Mouse (Mus musculus) lung, embryonic 14.5 days (tissue): ENCODE measurements around the gene Tpbgl. TPM values are rescaled to one million over a fixed set of nuclear protein-coding genes. Genes with fewer than 3 reads are reported as not detected.
A peak's percentile ranks its signal among the peaks of the same experiment; 100 is the strongest.

ENCODE experiments used
- ATAC-seq: fragments of 200-750 bp; cut with Nextera tagmentation; 2 replicates; pipeline ENCODE4 v1.8.0; 2017; ENCODE audit warnings: mild to moderate bottlenecking, moderate TSS enrichment, moderate library complexity; ENCODE audit not compliant: insufficient read depth
- DNase-seq: peaks from one replicate; pipeline ENCODE4 v3.0.0-alpha.2; 2015
- H3K27ac ChIP-seq: fragments of 300-500 bp; sonication (generic); 2 replicates; pipeline ENCODE4 v1.5.1; 2014; ENCODE audit warnings: low read depth, mild to moderate bottlenecking, moderate library complexity
- H3K27me3 ChIP-seq: fragments of 300-500 bp; sonication (generic); 2 replicates; pipeline ENCODE4 v1.6.1; 2014; ENCODE audit warnings: low read length, control low read depth; ENCODE audit not compliant: insufficient read depth
- H3K36me3 ChIP-seq: fragments of 300-500 bp; sonication (generic); 2 replicates; pipeline ENCODE4 v1.6.1; 2014; ENCODE audit warnings: control low read depth; ENCODE audit not compliant: insufficient read depth
- H3K4me1 ChIP-seq: fragments of 300-500 bp; sonication (generic); 2 replicates; pipeline ENCODE4 v1.6.1; 2014; ENCODE audit warnings: antibody characterized with exemption, control low read depth; ENCODE audit not compliant: insufficient read depth
- H3K4me2 ChIP-seq: fragments of 300-500 bp; sonication (generic); 2 replicates; pipeline ENCODE4 v1.6.1; 2014; ENCODE audit warnings: mild to moderate bottlenecking
- H3K4me3 ChIP-seq: fragments of 300-500 bp; sonication (generic); 2 replicates; pipeline ENCODE4 v1.5.1; 2014; ENCODE audit warnings: low read depth, low read length
- H3K9ac ChIP-seq: fragments of 300-500 bp; sonication (generic); 2 replicates; pipeline ENCODE4 v1.6.1; 2014
- H3K9me3 ChIP-seq: fragments of 300-500 bp; sonication (generic); 2 replicates; pipeline ENCODE4 v1.6.1; 2016; ENCODE audit warnings: low read depth, low read length, control low read depth
- CTCF ChIP-seq: IDR thresholded peaks from 2 replicates; pipeline ENCODE4 v1.5.1; 2016; ENCODE audit warnings: antibody characterized with exemption, low read depth
- WGBS: fragments of 180-500 bp; shearing (Covaris S2); extraction: QIAGEN DNeasy Blood & Tissue Kit; methylation state at CpG from one replicate; pipeline ENCODE4 v1.1.7; 2014; 5-methylcytosine and 5-hydroxymethylcytosine counted together
- polyA plus RNA-seq: library from polyadenylated mRNA; unstranded; fragments of >200 nt; fragmentation: Nextera tagmentation; extraction: Ambion mirVana; gene quantifications from 2 replicates; pipeline ENCODE4 v1.2.1, GENCODE M21; 2014

Tpbgl gene
- polyA plus RNA-seq, 1 experiment from 2014 or later: 1.2 TPM

DNA sequence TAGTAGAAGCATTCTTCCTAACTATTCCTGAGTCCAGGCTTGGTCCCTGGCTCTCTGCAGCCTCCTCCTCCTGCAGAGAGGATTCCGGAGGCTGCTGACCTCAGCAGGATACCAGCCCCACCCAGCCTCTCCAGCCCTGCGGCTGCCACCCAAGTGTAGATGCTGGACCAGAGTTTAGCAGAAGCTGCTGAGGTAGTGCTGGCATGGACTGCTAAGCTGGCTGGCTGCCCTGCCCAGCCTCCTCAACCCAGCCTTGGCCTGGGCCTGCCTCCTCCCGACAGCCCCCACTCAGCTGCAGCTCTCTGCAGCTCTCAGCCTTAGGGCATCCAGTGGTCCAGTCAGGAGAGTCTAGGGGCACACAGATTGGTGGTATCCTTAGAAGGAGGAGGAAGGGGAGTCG lies 14.3 kb upstream of the Tpbgl start:
- no peak overlapping the region for H3K4me2 ChIP-seq
- TF ChIP-seq CTCF: no peak
- H3K4me1 ChIP-seq: no peaks in the 10 kb centered on the region
- H3K27ac ChIP-seq: no peak overlapping the region
- 39% methylated on average over 4 of the region's 4 CpGs for WGBS
- peak; percentile 44; the same call in 1 of the 2 replicates for ATAC-seq
- H3K9me3 ChIP-seq: no peaks in the 10 kb centered on the region
- H3K9ac ChIP-seq: no peak overlapping the region
- DNase-seq: peak; percentile 16
- H3K36me3 ChIP-seq: no peaks in the 10 kb centered on the region
- no peaks in the 10 kb centered on the region for H3K27me3 ChIP-seq
- no peak overlapping the region for H3K4me3 ChIP-seq

DNA sequence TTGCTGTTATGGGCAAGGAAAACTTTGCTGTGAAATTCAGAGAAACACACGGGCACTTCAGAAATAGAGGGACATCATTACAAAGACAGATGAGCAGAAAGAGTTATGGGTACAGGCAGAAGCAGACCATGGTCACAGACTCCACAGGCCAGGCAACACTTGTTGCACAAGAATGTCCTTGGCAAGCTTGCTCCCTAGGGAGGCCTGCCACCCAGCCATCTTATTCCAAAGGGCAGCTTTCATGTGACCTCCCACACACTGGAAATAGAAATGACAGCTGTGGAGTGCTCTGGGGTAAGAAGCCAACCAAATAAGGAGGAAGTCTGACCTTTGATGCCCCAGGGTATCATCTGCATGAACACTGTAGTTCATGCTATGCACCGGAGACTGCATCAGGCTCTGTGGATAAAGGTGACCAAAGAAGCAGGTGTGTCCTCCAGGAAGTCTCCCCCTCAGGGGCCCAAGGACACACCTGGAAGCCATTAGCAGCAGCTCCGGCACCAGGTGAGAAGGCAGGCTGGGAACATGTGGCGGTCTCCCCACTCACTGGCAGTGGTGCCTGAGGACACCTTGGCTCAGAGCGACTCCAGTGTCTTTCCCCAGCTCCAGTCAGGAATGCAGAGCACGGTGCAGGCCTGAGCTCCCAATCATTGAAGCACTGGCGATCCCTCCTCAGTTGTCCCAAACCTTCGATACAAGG lies 7.2 kb upstream of the Tpbgl start:
- H3K4me1 ChIP-seq: no peaks in the 10 kb centered on the region
- peaks cover 4% of the 10 kb centered on the region; the same call in 1 of the 2 replicates for H3K27me3 ChIP-seq
- H3K9me3 ChIP-seq: no peaks in the 10 kb centered on the region
- H3K27ac ChIP-seq: no peak overlapping the region
- ATAC-seq: no peak
- no peak for DNase-seq
- no peak overlapping the region for H3K4me2 ChIP-seq
- TF ChIP-seq CTCF: no peak
- no peak overlapping the region for H3K4me3 ChIP-seq
- H3K9ac ChIP-seq: no peak overlapping the region
- 65% methylated on average over 8 of the region's 8 CpGs for WGBS
- H3K36me3 ChIP-seq: no peaks in the 10 kb centered on the region

DNA sequence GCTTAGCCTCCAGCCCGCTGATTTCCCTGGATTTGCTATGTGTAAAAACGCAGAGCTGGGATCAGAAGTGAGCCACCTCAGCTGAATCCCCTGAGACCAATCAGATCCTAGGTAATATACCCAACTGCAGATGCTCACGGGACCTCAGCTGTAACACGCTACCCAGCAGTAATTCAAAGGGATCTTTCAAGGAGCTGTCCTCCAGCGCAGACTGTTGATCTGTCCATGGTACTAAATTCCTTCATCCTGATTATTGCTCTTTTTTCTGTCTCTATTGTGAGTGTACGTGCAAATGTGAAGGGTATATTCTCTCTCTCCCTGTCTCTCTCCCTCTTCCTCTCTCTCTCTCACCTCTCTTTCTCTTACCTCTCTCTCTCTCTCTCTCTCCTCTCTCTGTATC lies 5.4 kb upstream of the Tpbgl start:
- H3K9ac ChIP-seq: no peak overlapping the region
- TF ChIP-seq CTCF: no peak
- 13% methylated on average over 6 of the region's 6 CpGs for WGBS
- no peak for ATAC-seq
- H3K4me1 ChIP-seq: no peaks in the 10 kb centered on the region
- DNase-seq: peak; percentile 85
- peaks cover 21% of the 10 kb centered on the region for H3K27me3 ChIP-seq
- no peak overlapping the region for H3K27ac ChIP-seq
- H3K9me3 ChIP-seq: no peaks in the 10 kb centered on the region
- H3K36me3 ChIP-seq: no peaks in the 10 kb centered on the region
- no peak overlapping the region for H3K4me2 ChIP-seq
- H3K4me3 ChIP-seq: no peak overlapping the region

DNA sequence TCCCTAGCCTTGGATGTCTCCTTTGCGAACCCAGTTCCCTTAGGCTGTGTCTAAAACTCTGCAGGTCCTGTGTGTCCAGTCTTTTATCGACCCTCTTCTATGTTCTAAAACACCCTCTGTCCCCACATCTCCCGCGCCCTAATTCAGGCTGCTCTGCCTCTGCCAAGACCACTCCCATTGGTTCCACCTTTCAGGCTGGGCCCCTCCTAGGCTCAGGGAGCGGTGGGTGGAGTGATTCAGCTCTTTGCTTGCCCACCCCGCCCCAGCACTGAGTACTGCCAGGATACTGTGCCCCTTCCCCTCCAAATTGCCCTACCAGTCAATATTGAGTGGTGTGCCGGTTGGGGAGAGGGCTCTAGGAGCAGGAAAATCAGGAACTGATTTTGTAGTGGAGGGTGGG lies 463 bp upstream of the Tpbgl start:
- H3K9ac ChIP-seq: no peak overlapping the region
- peaks cover 65% of the 10 kb centered on the region for H3K27me3 ChIP-seq
- no peak overlapping the region for H3K27ac ChIP-seq
- WGBS: 6% methylated on average over 7 of the region's 7 CpGs
- ATAC-seq (no peak), DNase-seq (no peak)
- H3K4me3 ChIP-seq: no peak overlapping the region; the same call in 1 of the 2 replicates
- TF ChIP-seq CTCF: no peak
- H3K4me1 ChIP-seq: 0 out of 2 replicates have a peak, but pooled peaks cover 7% of the 10 kb centered on the region
- H3K9me3 ChIP-seq: no peaks in the 10 kb centered on the region
- H3K4me2 ChIP-seq: peak overlapping the region; percentile 96
- H3K36me3 ChIP-seq: no peaks in the 10 kb centered on the region

DNA sequence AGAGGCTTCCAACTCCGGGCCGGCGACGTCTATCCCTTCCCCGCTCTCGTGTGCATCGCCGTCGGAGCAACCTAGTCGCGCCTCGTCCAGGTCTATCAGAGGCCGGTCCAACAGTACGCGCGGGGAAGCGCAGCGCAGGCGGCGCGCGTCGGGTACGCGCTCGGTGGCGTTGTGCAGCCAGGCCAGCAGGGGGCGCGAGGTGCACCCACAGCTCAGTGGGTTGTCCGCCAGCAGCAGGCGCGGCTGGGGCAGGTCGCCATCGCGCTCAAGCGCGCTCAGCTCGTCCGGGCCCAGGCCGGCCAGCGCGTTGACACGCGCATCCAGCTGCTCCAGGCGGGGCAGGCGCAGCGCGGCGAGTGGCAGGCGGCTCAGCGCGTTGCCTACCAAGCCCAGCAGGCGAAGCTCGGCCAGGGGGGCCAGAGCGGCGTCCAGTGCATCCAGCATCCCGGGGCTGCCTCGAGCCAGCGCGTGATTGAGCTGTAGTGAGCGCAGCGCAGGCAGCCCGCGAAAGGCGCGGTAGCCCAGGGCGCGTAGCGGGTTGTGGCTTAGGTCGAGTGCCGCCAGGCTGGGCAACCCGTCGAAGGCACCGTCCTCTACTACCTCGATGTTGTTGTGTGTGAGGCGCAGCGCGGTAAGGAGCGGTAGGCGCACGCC lies 1.1 kb downstream of the Tpbgl start:
- TF ChIP-seq CTCF: peak; percentile 75
- ATAC-seq: peak; percentile 89
- WGBS: under 1% methylated on average over 81 of the region's 81 CpGs
- Histone ChIP-seq H3K9ac (0 out of 2 replicates have a peak overlapping the region, but pooled peaks have one; percentile 34), H3K4me3 (peak overlapping the region; percentile 49), H3K27ac (no peak overlapping the region), H3K27me3 (peaks cover 63% of the 10 kb centered on the region), H3K4me1 (0 out of 2 replicates have a peak, but pooled peaks cover 7% of the 10 kb centered on the region), H3K9me3 (no peaks in the 10 kb centered on the region), H3K4me2 (peak overlapping the region; percentile 96), H3K36me3 (no peaks in the 10 kb centered on the region)
- DNase-seq: peak; percentile 93

DNA sequence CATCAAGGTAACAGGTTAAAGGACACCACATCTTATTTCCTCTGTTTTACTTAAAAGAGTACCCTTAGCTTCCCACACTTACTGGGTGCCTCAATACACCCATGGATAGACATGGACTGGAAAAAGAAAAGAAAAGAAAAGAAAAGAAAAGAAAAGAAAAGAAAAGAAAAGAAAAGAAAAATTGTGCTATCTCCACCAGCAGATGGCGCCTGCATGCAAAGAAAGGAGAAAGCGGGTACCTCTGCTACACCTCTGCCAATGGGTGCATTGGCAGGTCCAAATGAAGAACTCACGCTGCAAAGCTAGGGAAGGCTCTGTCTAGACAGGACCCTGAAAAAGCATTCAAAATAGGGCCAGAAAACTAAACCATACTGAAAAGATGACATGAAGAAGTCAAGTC lies 8.0 kb downstream of the Tpbgl start:
- WGBS: 6% methylated on average over 3 of the region's 3 CpGs
- ATAC-seq: no peak

DNA sequence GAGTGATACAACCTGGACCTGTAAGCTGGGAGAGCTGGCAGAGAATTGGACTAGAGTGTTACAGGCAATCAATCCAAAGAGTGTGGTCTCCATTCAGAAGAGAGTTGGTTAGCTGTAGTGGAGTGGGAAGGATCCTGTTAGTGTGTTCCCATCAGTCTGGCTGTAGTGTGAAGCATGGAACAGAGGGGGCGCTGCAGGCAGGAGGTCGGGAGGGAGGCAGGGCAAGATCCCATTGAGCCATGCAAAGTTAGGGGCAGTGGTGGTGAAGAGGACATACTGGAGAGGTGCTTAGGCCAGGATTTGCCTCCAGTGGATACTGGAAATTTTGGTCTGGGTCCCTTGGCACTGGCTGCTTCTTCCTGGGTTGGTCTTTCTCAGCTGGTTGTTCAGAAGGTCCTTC lies 8.6 kb downstream of the Tpbgl start:
- peak; percentile 23; the same call in 1 of the 2 replicates for TF ChIP-seq CTCF
- no peaks in the 10 kb centered on the region for H3K9me3 ChIP-seq
- H3K4me2 ChIP-seq: no peak overlapping the region
- no peaks in the 10 kb centered on the region for H3K36me3 ChIP-seq
- WGBS: 70% methylated on average over 2 of the region's 2 CpGs
- no peak overlapping the region for H3K27ac ChIP-seq
- DNase-seq (no peak), ATAC-seq (no peak)
- H3K27me3 ChIP-seq: 0 out of 2 replicates have a peak, but pooled peaks cover 3% of the 10 kb centered on the region
- no peak overlapping the region for H3K4me3 ChIP-seq
- H3K9ac ChIP-seq: no peak overlapping the region
- no peaks in the 10 kb centered on the region for H3K4me1 ChIP-seq

More for the DNA sequence above, 8.0 kb downstream of the Tpbgl start:
- H3K4me1 ChIP-seq: no peaks in the 10 kb centered on the region
- H3K36me3 ChIP-seq: no peaks in the 10 kb centered on the region
- peak; percentile 66 for DNase-seq
- no peaks in the 10 kb centered on the region for H3K9me3 ChIP-seq
- H3K4me2 ChIP-seq: no peak overlapping the region
- peak; percentile 75 for TF ChIP-seq CTCF
- peaks cover 9% of the 10 kb centered on the region; the same call in 1 of the 2 replicates for H3K27me3 ChIP-seq
- H3K4me3 ChIP-seq: no peak overlapping the region
- no peak overlapping the region for H3K27ac ChIP-seq
- H3K9ac ChIP-seq: no peak overlapping the region
